Mouse (Mus musculus) limb, embryonic 13.5 days (tissue): ENCODE measurements around the gene E2f4. TPM values are rescaled to one million over a fixed set of nuclear protein-coding genes. Genes with fewer than 3 reads are reported as not detected.
A peak's percentile ranks its signal among the peaks of the same experiment; 100 is the strongest.

Experiments used
- ATAC-seq: fragments of 200-750 bp; cut with Nextera tagmentation; 2 replicates; pipeline ENCODE4 v1.8.0; 2017; ENCODE audit warnings: low read depth, moderate number of reproducible peaks, moderate TSS enrichment; ENCODE audit not compliant: low FRiP score
- H3K27ac ChIP-seq: fragments of 300-500 bp; sonication (generic); 2 replicates; pipeline ENCODE4 v1.5.1; 2015; ENCODE audit warnings: inconsistent platforms, mild to moderate bottlenecking, moderate library complexity
- H3K27me3 ChIP-seq: fragments of 300-500 bp; sonication (generic); 2 replicates; pipeline ENCODE4 v1.6.1; 2015; ENCODE audit warnings: mild to moderate bottlenecking, inconsistent platforms
- H3K36me3 ChIP-seq: fragments of 300-500 bp; sonication (generic); 2 replicates; pipeline ENCODE4 v1.6.1; 2015; ENCODE audit warnings: inconsistent platforms, mild to moderate bottlenecking, moderate library complexity
- H3K4me1 ChIP-seq: fragments of 300-500 bp; sonication (generic); 2 replicates; pipeline ENCODE4 v1.6.1; 2015; ENCODE audit warnings: inconsistent platforms
- H3K4me2 ChIP-seq: fragments of 300-500 bp; sonication (generic); replicated peaks from 2 replicates; pipeline ENCODE4 v1.6.1; 2015; ENCODE audit warnings: inconsistent platforms, mild to moderate bottlenecking, moderate library complexity
- H3K4me3 ChIP-seq: fragments of 300-500 bp; sonication (generic); 2 replicates; pipeline ENCODE4 v1.5.1; 2015; ENCODE audit warnings: moderate library complexity, mild to moderate bottlenecking, inconsistent platforms
- H3K9ac ChIP-seq: fragments of 300-500 bp; sonication (generic); 2 replicates; pipeline ENCODE4 v1.6.1; 2015; ENCODE audit warnings: mild to moderate bottlenecking, inconsistent platforms
- H3K9me3 ChIP-seq: fragments of 300-500 bp; sonication (generic); 2 replicates; pipeline ENCODE4 v1.6.1; 2016; ENCODE audit warnings: inconsistent platforms
- WGBS: fragments of 180-500 bp; shearing (Covaris S2); methylation state at CpG from one replicate; pipeline ENCODE4 v1.1.7; 2015; 5-methylcytosine and 5-hydroxymethylcytosine counted together
- polyA plus RNA-seq: library from polyadenylated mRNA; unstranded; fragments of >200 nt; fragmentation: Nextera tagmentation; extraction: Ambion mirVana; gene quantifications from 2 replicates; pipeline ENCODE4 v1.2.1, GENCODE M21; 2015

The E2f4 gene
- polyA plus RNA-seq, 1 experiment from 2014 or later: 73.6 TPM

DNA sequence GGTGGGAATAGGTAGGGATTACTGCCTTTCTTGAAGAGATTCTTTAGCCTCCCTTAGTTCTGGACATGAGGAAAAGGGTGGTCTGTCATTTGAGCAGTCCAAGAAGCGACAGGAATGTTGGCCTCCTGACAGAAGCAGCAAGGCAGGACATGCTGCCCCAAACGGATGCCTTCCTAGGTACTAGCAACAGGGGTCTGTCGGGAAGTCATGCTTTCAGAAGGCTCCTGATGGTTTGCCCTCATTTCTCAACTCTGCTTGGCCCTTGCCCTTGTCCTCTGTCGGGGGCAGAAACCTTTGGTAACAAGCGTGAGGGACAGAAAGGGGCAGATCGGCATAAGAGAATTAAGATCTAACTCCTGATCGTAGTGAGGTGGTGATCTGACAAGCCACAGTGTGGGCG, 12.7 kb downstream of the E2f4 start:
- WGBS: 88% methylated on average over 8 of the region's 8 CpGs
- ATAC-seq: no peak
- H3K4me3 ChIP-seq: no peak overlapping the region
- no peak overlapping the region for H3K27ac ChIP-seq
- no peaks in the 10 kb centered on the region for H3K9me3 ChIP-seq
- peaks cover 83% of the 10 kb centered on the region for H3K36me3 ChIP-seq
- no peak overlapping the region for H3K4me2 ChIP-seq
- no peaks in the 10 kb centered on the region for H3K27me3 ChIP-seq
- H3K4me1 ChIP-seq: peaks cover 16% of the 10 kb centered on the region
- H3K9ac ChIP-seq: no peak overlapping the region

DNA sequence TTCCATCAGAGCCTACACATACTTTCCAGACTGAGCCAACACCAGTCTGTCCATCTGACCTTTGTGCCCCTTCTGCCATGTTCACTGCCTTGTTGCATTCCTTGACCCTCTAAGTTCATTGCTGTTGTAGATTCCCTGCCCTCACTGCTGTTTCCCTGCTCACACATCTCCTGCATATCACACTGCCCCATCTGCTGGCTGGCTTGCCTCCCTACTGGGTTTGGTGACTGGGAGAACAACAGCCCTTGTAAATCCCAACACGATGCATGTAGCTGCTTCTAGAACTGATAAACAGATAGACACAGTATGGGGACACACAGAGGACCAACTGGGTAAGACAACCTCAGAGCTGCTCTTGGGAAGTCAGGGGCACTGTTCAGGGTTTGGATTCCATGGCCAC, 14.3 kb downstream of the E2f4 start:
- Histone ChIP-seq H3K4me1 (peaks cover under 1% of the 10 kb centered on the region; the same call in 1 of the 2 replicates), H3K9ac (no peak overlapping the region), H3K36me3 (peaks cover 95% of the 10 kb centered on the region), H3K4me3 (no peak overlapping the region), H3K27me3 (no peaks in the 10 kb centered on the region), H3K27ac (no peak overlapping the region), H3K4me2 (no peak overlapping the region), H3K9me3 (no peaks in the 10 kb centered on the region)
- ATAC-seq: no peak
- 90% methylated on average over 1 of the region's 1 CpGs for WGBS

DNA sequence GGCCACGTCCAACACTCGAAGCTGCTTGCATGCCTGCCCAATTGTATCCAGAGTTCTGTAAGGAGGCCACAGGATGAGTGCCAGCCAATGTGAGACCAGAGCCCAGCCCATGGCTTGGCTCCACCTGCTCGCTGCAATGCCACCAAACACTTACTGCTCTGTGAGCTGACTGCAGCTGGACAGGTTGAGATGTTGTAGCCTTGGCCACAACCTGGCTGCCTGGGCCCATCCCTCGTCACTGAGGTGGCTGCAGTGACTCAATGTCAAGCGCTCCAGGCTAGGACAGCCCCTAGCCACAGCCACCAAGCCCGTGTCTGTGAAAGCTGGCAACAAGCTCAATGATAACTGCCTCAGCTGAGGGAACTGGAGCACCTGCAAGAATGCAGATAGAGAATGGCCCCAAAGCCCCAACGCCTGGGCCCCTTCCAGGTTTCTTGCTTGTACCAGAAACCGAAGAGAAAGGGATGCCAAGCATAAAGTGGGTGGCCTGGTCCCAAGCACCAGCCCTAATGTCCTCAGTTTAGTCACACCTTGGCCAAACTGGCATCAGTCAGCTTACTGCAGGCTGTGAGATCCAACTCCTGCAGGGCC, 15.5 kb downstream of the E2f4 start:
- H3K36me3 ChIP-seq: peaks cover 95% of the 10 kb centered on the region
- no peak for ATAC-seq

DNA sequence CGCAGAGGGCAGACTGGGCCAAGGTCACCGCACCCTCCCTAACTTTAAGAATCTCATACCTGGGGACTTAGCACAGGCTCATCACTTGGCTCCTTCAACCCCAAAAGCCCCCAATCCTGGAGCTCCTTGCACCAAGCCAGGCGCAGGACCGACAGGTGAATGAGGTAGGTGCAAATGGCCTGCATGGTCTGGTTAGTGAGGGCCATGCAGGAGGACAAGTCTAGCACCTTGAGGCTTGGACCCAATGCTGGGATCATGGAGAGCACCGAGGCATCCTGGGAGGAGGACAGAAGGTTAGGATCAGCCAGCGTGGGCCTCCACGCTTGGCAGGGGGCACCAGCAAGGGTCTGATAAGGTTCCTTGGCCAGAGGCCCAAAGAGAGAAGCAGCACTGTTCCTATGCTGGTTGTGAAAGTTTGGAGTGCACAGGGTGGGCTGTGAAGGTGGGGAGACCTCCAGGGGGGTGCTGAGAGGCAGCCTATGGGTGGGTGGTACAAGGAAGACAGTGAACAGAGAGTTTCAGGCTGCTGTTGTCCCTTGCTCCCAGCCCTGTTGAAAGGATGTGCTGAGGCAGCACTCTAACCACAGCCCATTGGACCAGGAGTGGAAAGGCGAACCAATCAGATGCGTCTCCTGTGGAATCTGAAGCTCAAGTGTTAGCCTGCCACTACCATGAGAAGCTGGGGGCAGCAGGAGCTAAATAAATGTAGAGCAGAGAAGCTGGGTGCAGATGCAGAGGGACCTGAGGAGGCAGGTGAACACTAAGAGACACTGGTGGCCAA, 16.3 kb downstream of the E2f4 start:
- H3K36me3 ChIP-seq: peaks cover 95% of the 10 kb centered on the region
- no peak overlapping the region for H3K27ac ChIP-seq
- no peaks in the 10 kb centered on the region for H3K4me1 ChIP-seq
- WGBS: 74% methylated on average over 9 of the region's 9 CpGs
- H3K4me2 ChIP-seq: no peak overlapping the region
- ATAC-seq: no peak
- H3K27me3 ChIP-seq: no peaks in the 10 kb centered on the region
- no peaks in the 10 kb centered on the region for H3K9me3 ChIP-seq
- no peak overlapping the region for H3K9ac ChIP-seq
- H3K4me3 ChIP-seq: no peak overlapping the region

More for the DNA sequence above, 15.5 kb downstream of the E2f4 start:
- H3K9ac ChIP-seq: no peak overlapping the region
- no peaks in the 10 kb centered on the region for H3K4me1 ChIP-seq
- no peaks in the 10 kb centered on the region for H3K9me3 ChIP-seq
- no peak overlapping the region for H3K4me2 ChIP-seq
- no peak overlapping the region for H3K4me3 ChIP-seq
- no peak overlapping the region for H3K27ac ChIP-seq
- H3K27me3 ChIP-seq: no peaks in the 10 kb centered on the region
- WGBS: 89% methylated on average over 8 of the region's 8 CpGs

DNA sequence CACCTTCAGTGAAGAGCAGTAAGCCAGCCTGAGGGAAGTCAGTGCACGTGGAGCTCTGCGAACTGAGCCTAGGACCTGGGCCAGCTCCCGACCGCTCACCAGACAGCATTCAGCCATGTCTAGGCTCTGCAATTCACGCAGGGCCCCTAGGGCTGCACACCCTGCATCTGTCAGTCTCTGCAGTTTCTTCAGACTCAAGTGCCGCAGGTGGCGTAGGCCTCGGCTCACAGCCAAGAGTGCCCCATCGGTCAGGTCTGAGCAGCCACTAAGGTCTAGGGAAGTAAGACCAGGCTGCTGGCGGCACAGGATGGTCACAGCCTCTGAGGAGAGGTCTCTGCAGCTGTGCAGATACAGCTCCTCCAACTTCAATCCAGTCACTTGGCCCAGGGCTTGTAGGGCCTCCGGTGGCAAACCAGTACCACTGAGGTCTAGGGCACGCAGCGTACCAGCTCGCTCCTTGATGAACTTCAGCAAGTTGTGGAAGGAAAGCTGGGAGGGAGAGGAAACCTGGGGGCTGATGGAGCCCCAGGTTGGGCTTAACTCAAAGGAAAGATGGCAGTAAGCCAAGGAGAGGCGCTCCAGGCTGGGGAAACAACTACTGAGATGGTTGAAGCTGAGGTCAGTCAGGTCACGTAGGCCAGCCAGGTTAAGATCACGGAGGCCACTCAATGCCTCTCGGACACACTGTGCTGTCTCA, 17.8 kb downstream of the E2f4 start:
- no peaks in the 10 kb centered on the region for H3K27me3 ChIP-seq
- no peak overlapping the region for H3K27ac ChIP-seq
- H3K9ac ChIP-seq: no peak overlapping the region
- H3K9me3 ChIP-seq: no peaks in the 10 kb centered on the region
- H3K36me3 ChIP-seq: peaks cover 95% of the 10 kb centered on the region
- no peak overlapping the region for H3K4me3 ChIP-seq
- no peaks in the 10 kb centered on the region for H3K4me1 ChIP-seq
- WGBS: 90% methylated on average over 18 of the region's 18 CpGs
- ATAC-seq: no peak
- no peak overlapping the region for H3K4me2 ChIP-seq

DNA sequence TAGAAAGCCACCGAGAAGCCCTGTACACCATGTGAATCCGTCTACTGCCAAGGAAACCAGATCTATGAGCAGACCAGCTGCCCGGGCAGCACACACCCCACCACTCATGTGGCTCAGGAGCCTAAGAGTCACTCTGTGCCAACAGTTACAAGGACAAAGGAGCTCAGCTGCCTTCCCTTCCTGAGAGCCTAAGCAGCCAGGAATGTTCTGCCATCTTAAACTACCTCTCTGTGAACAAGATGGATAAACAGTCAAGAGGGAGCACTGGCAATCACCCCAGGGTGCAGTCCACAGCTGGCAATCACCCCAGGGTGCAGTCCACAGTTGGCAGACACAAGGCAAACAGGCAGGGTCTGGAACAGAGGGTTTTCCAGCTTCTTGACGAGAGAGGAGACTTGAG, 20.5 kb downstream of the E2f4 start:
- H3K36me3 ChIP-seq: peaks cover 81% of the 10 kb centered on the region
- H3K4me3 ChIP-seq: no peak overlapping the region
- no peak for ATAC-seq
- no peaks in the 10 kb centered on the region for H3K9me3 ChIP-seq
- 82% methylated on average over 4 of the region's 4 CpGs for WGBS
- no peak overlapping the region for H3K9ac ChIP-seq
- H3K4me2 ChIP-seq: no peak overlapping the region
- H3K4me1 ChIP-seq: no peaks in the 10 kb centered on the region
- H3K27me3 ChIP-seq: no peaks in the 10 kb centered on the region
- no peak overlapping the region for H3K27ac ChIP-seq

DNA sequence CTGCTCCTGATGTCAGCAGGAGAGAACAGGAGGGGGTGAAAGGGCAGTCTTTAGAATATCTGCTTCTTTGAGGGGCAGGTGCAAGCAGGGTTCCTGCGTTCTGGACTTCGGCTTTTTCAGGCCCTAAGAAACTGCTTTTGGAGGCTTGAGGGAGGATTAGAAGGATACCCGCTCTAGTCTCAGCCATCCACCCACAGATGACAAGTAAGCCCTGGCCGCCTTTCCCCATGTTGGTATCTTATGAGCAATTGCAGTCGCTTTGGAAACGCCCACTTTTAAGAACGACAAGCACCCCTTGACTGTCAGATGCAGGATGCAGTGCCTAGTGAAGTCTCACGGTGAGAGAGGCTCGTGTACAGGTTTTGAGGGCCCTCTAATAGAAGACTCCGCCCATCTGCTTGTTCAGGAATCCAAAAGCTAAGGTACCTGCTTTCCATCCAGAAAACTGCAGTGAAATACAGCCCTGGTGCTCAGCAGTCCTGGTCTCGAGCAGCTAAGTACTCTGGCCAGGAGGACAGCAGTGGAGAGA, 21.3 kb downstream of the E2f4 start:
- H3K36me3 ChIP-seq: peaks cover 77% of the 10 kb centered on the region
- no peak overlapping the region for H3K4me2 ChIP-seq
- H3K27ac ChIP-seq: no peak overlapping the region
- WGBS: 84% methylated on average over 11 of the region's 11 CpGs
- H3K4me3 ChIP-seq: no peak overlapping the region
- no peaks in the 10 kb centered on the region for H3K9me3 ChIP-seq
- ATAC-seq: no peak
- H3K4me1 ChIP-seq: no peaks in the 10 kb centered on the region
- H3K27me3 ChIP-seq: no peaks in the 10 kb centered on the region
- no peak overlapping the region for H3K9ac ChIP-seq

DNA sequence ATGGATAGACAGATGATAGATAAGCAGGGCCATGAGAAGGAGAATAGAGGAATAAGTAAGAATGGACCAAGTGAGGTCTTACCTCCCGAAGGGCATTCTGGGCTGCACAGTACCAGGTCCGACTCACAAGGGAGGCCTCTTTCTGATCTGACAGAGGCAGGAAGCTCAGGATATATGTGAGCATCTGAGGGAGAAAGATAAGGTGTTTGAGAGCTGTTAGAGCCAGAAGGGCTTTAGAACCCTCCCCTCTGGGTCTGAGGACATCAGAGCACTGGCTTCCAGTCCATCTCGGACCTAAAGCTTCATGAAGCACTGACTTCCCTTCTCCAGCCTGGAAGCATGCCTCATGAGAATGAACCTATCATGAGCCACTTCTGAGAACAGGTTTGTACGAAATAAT, 25.7 kb downstream of the E2f4 start:
- WGBS: 84% methylated on average over 4 of the region's 4 CpGs
- ATAC-seq: no peak
- H3K27ac ChIP-seq: no peak overlapping the region
- no peak overlapping the region for H3K9ac ChIP-seq
- H3K9me3 ChIP-seq: no peaks in the 10 kb centered on the region
- peaks cover 25% of the 10 kb centered on the region for H3K4me1 ChIP-seq
- H3K36me3 ChIP-seq: peaks cover 39% of the 10 kb centered on the region
- H3K27me3 ChIP-seq: no peaks in the 10 kb centered on the region
- no peak overlapping the region for H3K4me3 ChIP-seq
- H3K4me2 ChIP-seq: no peak overlapping the region

DNA sequence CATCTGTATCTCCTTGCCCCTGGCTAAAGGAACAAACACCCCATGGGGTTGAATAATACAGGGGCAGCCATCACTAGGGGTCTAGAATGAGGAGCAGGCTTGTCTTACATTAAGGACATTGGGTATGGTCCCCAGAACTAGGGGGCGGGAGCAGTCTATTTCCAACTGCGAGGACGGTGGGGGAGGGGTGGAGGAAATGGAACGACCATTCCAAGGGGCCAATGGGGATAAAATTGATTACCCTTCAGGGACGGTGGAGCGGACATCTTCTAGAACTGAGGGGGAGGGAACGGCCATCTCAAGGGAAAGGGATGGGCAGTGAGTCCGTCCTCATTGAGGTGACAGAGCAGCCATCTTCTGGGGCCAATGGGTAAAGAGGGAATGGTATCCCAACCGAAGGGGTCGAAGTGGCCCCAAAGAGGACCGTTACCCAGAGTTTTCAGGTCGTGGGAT, 28.2 kb downstream of the E2f4 start:
- under 1% methylated on average over 12 of the region's 12 CpGs for WGBS
- H3K9ac ChIP-seq: peak overlapping the region; percentile 87
- no peaks in the 10 kb centered on the region for H3K9me3 ChIP-seq
- H3K27me3 ChIP-seq: no peaks in the 10 kb centered on the region
- peak overlapping the region; percentile 85; the same call in 1 of the 2 replicates for H3K27ac ChIP-seq
- peak; percentile 21 for ATAC-seq
- peaks cover 25% of the 10 kb centered on the region for H3K4me1 ChIP-seq
- peak overlapping the region; percentile 87 for H3K4me2 ChIP-seq
- peak overlapping the region; percentile 81 for H3K4me3 ChIP-seq
- H3K36me3 ChIP-seq: peaks cover 43% of the 10 kb centered on the region

DNA sequence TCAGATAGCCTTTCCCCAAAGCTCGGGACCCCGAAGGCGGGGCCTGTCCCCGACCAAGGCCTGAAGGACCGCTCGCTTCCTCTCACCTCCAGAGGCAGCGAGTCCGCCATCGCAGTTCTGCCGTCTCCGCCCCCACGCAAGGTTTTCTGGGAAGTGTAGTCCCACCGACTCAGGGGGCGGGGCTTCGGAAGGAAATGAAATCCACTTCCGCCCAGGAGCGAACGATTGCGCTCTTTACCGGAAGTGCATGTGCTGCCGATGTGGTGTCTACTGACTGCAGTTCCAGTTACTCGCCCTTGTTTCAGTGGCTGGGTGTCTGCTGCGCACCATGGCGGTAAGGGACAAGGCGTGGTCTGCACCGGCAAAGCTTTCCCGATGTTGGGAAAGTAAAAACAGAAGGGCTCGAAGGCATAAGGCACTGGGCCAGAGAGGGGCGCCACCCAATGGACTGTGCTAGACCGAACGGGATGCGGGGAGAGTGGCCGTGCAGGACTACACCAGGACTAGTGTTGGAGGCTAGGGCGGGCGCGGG, 28.7 kb downstream of the E2f4 start, which contains the start of the genes Lrrc29 and Tmem208:
Lrrc29 (minus strand) TSS at position 138 of the 532 bp plus-strand sequence.
Tmem208 (plus strand) TSS at position 214 of the 532 bp plus-strand sequence.
- H3K9ac ChIP-seq: peak within 1 kb of the TSS; percentile 87
- H3K36me3 ChIP-seq: peaks cover 48% of the 10 kb centered on the region
- peak within 1 kb of the TSS; percentile 81 for H3K4me3 ChIP-seq
- ATAC-seq: peak; percentile 94
- H3K27ac ChIP-seq: peak within 1 kb of the TSS; percentile 85
- H3K4me2 ChIP-seq: peak within 1 kb of the TSS; percentile 87
- no peaks in the 10 kb centered on the region for H3K27me3 ChIP-seq
- H3K4me1 ChIP-seq: peaks cover 25% of the 10 kb centered on the region
- no peaks in the 10 kb centered on the region for H3K9me3 ChIP-seq
- under 1% methylated on average over 36 of the region's 36 CpGs for WGBS

DNA sequence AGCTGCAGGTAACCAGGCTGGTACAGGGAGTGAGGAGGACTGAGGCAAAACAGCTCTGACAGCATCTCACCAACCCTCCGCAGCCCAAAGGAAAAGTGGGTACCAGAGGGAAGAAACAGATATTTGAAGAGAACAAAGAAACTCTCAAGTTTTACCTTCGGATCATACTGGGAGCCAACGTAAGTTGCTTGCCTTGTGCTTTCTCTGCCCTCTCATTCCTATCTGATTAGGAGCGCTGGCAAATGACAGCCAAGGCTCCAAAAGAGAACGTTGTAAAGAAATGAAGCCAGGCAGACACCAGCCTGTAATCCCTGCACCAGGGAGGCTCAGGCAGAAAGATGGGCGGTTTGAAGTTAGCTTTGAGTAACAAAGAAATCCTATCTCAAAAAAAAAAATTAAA, 29.5 kb downstream of the E2f4 start:
- Histone ChIP-seq H3K4me2 (peak overlapping the region; percentile 87), H3K9ac (peak overlapping the region; percentile 87), H3K27ac (peak overlapping the region; percentile 85; the same call in 1 of the 2 replicates), H3K9me3 (no peaks in the 10 kb centered on the region), H3K27me3 (no peaks in the 10 kb centered on the region), H3K36me3 (peaks cover 55% of the 10 kb centered on the region), H3K4me1 (peaks cover 25% of the 10 kb centered on the region), H3K4me3 (peak overlapping the region; percentile 81)
- no peak for ATAC-seq
- WGBS: 44% methylated on average over 6 of the region's 6 CpGs

DNA sequence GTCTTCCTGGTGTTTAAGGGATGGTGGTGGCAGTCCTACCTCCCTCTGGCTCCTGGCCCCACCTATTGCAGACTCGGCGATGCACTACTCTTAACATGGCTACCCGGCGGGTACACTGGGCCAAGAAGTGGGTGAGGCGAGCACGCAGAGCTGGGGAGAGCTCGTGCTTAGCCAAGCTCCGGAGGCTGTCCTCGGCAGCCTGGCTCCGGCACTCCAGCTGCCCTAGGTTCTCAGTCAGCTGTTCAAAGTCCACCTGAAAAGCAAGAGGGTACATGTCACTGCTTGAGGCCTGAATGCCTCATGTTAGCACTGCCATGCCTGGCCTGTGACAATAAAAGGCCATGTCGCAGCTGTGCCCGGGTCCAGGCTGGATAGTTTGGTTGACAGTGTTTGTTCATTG, 32.9 kb downstream of the E2f4 start:
- Histone ChIP-seq H3K36me3 (peaks cover 74% of the 10 kb centered on the region), H3K4me2 (no peak overlapping the region), H3K9ac (no peak overlapping the region), H3K4me3 (no peak overlapping the region), H3K9me3 (no peaks in the 10 kb centered on the region), H3K4me1 (peaks cover 17% of the 10 kb centered on the region), H3K27ac (no peak overlapping the region), H3K27me3 (no peaks in the 10 kb centered on the region)
- ATAC-seq: no peak
- WGBS: 92% methylated on average over 12 of the region's 12 CpGs
